Mouse (Mus musculus): Measurements from ENCODE around the gene Dnajc16. TPM values are rescaled to one million over a fixed set of nuclear protein-coding genes. Genes with fewer than 3 reads are reported as not detected.

The Dnajc16 gene
- 10 to 100 TPM; 41.5 to 42.0 TPM for total RNA-seq (2021)

GRCm38 (mm10) chr4:141790524-141790990 is at the start of gene Dnajc16:
Dnajc16 (minus strand) TSS chr4:141790931.
- peak; percentile 85 to 90 for DNase-seq (ENCODE audit: extremely low spot score in 1 of 2, low spot score in 1 of 2)

GRCm38 (mm10) chr4:141834536-141835095 is 43.9 kb upstream of the Dnajc16 start:
- DNase-seq (ENCODE audit: extremely low spot score in 1 of 2, low spot score in 1 of 2), result no peak

- DNase-seq (ENCODE audit: extremely low spot score in 1 of 2, low spot score in 1 of 2), result no peak
Observed at GRCm38 (mm10) chr4:141833911-141834310, 43.2 kb upstream of the Dnajc16 start.

DNA sequence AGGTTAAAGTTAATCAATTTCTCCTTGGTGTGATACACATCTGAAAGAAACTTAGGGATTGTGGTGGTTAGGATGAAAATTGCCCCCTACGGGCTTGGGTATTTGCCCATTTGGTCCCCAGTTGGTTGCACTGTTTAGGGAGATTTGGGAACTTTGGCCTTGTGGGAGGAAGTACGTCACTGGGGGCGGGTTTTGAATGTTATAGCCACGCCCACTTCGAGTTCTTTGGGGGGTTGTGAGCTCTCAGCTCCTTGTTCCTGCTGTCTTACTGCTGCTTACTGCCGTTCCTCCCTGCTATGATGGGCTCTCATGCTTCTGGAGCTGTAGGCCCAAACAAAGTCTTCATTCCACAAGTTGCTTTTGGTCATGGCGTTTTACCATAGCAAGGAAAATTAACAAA is 40.6 kb upstream of the Dnajc16 start:
- no peak for DNase-seq (ENCODE audit: extremely low spot score in 1 of 2, low spot score in 1 of 2)

DNA sequence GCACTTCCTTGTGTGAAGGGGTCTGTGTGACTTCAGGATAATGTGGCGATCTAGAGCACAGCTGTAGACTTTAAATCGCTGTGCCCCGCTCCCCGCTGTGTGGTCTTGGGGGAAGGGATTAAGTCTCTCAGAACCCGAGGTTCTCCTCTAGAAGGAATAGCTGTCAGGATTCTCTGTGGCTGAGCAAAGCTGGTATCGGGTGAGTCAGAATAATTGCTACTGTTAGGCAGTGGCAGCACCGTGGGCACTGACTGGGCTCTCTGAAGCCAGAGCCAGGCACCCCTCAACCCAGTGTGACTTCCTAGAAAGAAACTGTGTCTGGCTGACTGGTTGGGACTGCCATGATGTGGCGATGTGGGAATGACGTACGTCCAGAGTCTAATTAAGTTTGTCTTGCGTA is 39.6 kb upstream of the Dnajc16 start:
- DNase-seq (ENCODE audit: extremely low spot score in 1 of 2, low spot score in 1 of 2), result no peak

GRCm38 (mm10) chr4:141828177-141828576 is 37.4 kb upstream of the Dnajc16 start:
- DNase-seq (ENCODE audit: extremely low spot score in 1 of 2, low spot score in 1 of 2), result no peak

- DNase-seq (ENCODE audit: extremely low spot score in 1 of 2, low spot score in 1 of 2), result no peak
Observed at GRCm38 (mm10) chr4:141827401-141827800, 36.7 kb upstream of the Dnajc16 start.

- DNase-seq (ENCODE audit: extremely low spot score in 1 of 2, low spot score in 1 of 2), result no peak
Observed at GRCm38 (mm10) chr4:141826060-141826459, 35.3 kb upstream of the Dnajc16 start, which contains the start of gene Cela2a. Cela2a (minus strand) TSS chr4:141826160.

- DNase-seq (ENCODE audit: extremely low spot score in 1 of 2, low spot score in 1 of 2), result no peak
Observed at GRCm38 (mm10) chr4:141822979-141823378, 32.2 kb upstream of the Dnajc16 start.

DNA sequence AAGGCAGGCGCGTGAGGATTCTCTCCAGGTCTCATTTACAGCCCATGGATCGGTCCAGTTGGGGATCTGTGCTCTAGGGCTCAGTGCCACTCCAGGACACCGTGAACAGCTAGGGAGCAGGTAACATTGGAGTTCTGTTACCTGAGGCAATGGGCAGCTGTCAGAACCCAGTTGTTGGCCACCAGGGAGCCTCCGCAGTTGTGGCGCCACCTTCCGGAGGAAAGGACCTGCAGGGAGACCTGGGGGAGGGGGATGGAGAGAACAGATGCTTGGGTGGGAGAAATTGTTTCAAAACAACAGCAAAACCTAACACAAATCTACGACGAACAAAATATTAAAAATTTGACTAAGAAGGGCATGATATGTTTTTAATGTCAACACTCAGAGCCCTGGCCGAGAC is 31.4 kb upstream of the Dnajc16 start:
- DNase-seq (ENCODE audit: extremely low spot score in 1 of 2, low spot score in 1 of 2), result peak in 1 of 2 experiments; percentile 30

GRCm38 (mm10) chr4:141821178-141821577 is 30.4 kb upstream of the Dnajc16 start:
- DNase-seq (ENCODE audit: extremely low spot score in 1 of 2, low spot score in 1 of 2), result no peak

DNA sequence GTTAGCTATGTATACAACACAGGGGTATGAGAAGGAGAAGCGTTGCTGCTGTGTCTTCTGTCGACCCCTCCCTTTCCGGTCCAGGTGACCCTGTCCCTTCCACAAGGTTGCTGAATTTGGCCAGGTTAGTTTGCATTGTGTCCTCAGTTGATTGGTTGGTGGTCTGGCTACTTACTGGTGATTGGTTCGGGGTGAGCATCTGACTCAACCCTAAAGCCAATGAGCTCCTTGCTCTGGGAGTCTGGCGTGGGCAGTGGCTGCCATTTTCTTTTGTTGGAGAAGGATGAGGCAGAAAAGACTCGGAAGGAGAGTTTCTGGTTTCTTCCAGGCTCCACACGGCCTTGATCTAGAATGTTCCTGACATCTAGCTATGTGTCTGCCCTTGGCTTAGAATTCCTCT is 28.6 kb upstream of the Dnajc16 start:
- DNase-seq (ENCODE audit: extremely low spot score in 1 of 2, low spot score in 1 of 2), result no peak

DNA sequence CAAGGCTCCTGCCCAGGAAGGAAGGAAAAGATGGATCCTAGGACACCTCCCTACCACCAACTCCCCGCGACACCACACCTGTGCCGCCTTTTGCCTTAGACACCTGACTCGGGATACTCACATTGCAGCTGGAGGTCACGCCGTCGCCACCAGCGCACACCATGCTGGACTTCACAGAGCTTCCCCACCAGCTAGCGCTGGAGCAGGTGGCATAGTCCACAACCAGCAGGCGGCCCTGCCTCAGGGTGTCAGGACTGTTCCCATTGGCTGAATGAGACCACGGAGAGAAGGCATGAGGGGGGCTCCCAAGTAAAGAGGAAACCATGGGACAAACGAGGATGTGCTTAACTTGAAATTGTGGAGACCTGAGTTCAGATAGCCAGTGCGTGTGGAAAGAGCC is 28.1 kb upstream of the Dnajc16 start:
- DNase-seq (ENCODE audit: extremely low spot score in 1 of 2, low spot score in 1 of 2), result no peak

DNA sequence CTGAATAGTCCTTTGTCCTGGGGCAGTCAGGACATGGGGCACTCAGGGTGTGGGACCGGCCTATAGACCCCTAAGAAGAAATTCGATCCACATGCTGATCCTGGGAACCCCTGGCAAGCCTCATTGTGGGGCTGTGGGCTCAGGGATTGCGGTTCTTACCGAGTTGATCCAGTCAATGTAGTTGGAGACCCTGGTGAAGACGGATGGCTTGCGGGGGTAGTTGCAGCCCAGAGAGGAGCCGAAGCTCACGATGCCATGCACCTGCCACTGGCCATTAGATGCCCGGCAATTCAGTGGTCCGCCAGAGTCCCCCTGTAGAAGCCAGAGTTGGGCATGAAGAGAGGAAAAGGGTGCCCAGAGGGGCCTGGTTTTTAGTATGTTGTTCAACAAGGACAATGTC is 27.0 kb upstream of the Dnajc16 start:
- DNase-seq (ENCODE audit: extremely low spot score in 1 of 2, low spot score in 1 of 2), result no peak

- DNase-seq (ENCODE audit: extremely low spot score in 1 of 2, low spot score in 1 of 2), result peak in 1 of 2 experiments; percentile 19
Observed at GRCm38 (mm10) chr4:141816776-141817655, 26.3 kb upstream of the Dnajc16 start.

DNA sequence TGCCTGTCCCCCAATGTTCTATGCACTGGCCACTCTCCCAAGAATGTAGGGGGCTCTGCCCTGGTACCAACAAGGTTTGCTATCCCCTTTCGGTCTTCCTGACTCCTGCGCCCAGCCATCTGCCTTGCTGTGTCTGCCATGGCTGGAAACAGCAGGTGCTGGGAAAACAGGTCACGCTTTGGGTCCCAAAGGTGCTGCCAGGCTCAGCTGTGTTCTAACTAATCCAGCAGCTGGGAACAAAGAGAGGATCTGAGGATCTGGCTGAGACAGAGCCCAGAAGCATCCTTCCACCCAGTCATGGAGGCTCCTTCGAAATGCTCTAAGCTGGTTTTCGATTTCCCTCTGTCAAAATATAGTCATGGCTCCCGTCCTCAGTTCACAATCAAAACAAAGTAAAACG is 25.5 kb upstream of the Dnajc16 start:
- DNase-seq (ENCODE audit: extremely low spot score in 1 of 2, low spot score in 1 of 2), result no peak

GRCm38 (mm10) chr4:141811375-141811774 is 20.6 kb upstream of the Dnajc16 start:
- no peak for DNase-seq (ENCODE audit: extremely low spot score in 1 of 2, low spot score in 1 of 2)

DNA sequence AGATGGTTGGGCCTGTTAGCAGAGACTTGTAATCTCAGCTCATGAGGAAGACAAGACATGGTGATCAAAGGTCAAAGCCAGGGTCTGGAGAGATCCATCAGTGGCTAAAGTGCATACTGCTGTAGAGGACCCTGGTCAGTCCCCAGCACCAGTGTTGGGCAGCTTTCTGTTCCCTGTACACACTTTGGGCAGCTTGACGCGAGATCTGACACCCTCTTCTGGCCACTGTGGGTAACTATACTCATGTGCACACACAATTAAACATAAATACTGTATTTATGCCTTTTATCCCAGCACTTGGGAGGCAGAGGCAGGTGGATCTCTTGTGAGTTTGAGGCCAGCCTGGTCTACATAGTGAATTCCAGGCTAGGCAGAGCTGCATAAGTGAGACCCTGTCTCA is 20.2 kb upstream of the Dnajc16 start:
- no peak for DNase-seq (ENCODE audit: extremely low spot score in 1 of 2, low spot score in 1 of 2)

GRCm38 (mm10) chr4:141809850-141810464 is 19.2 kb upstream of the Dnajc16 start:
- no peak for DNase-seq (ENCODE audit: extremely low spot score in 1 of 2, low spot score in 1 of 2)

GRCm38 (mm10) chr4:141805886-141806285 is 15.2 kb upstream of the Dnajc16 start:
- peak in 1 of 2 experiments; percentile 1 for DNase-seq (ENCODE audit: extremely low spot score in 1 of 2, low spot score in 1 of 2)

GRCm38 (mm10) chr4:141804105-141804504 is 13.4 kb upstream of the Dnajc16 start:
- no peak for DNase-seq (ENCODE audit: extremely low spot score in 1 of 2, low spot score in 1 of 2)
